Mouse (Mus musculus) limb, embryonic 12.5 days (tissue): ENCODE measurements around the gene Siglecg. TPM values are rescaled to one million over a fixed set of nuclear protein-coding genes. Genes with fewer than 3 reads are reported as not detected.
A peak's percentile ranks its signal among the peaks of the same experiment; 100 is the strongest.

ENCODE experiments used
- ATAC-seq: fragments of 200-750 bp; cut with Nextera tagmentation; 2 replicates; pipeline ENCODE4 v1.8.0; 2017; ENCODE audit warnings: low read depth, moderate TSS enrichment; ENCODE audit not compliant: insufficient number of reproducible peaks, insufficient read depth, low FRiP score, low TSS enrichment
- H3K27ac ChIP-seq: fragments of 300-500 bp; sonication (generic); 2 replicates; pipeline ENCODE4 v1.5.1; 2016; ENCODE audit warnings: mild to moderate bottlenecking, moderate library complexity
- H3K27me3 ChIP-seq: fragments of 300-500 bp; sonication (generic); 2 replicates; pipeline ENCODE4 v1.6.1; 2016; ENCODE audit warnings: mild to moderate bottlenecking, moderate library complexity
- H3K36me3 ChIP-seq: fragments of 300-500 bp; sonication (generic); 2 replicates; pipeline ENCODE4 v1.6.1; 2016; ENCODE audit warnings: mild to moderate bottlenecking, moderate library complexity
- H3K4me1 ChIP-seq: fragments of 300-500 bp; sonication (generic); replicated peaks from 2 replicates; pipeline ENCODE4 v1.6.1; 2016
- H3K4me2 ChIP-seq: fragments of 300-500 bp; sonication (generic); 2 replicates; pipeline ENCODE4 v1.6.1; 2016; ENCODE audit warnings: mild to moderate bottlenecking, moderate library complexity
- H3K4me3 ChIP-seq: fragments of 300-500 bp; sonication (generic); replicated peaks from 2 replicates; pipeline ENCODE4 v1.5.1; 2016; ENCODE audit warnings: mild to moderate bottlenecking
- H3K9ac ChIP-seq: fragments of 300-500 bp; sonication (generic); replicated peaks from 2 replicates; pipeline ENCODE4 v1.6.1; 2016; ENCODE audit warnings: mild to moderate bottlenecking, moderate library complexity
- H3K9me3 ChIP-seq: fragments of 300-500 bp; sonication (generic); 2 replicates; pipeline ENCODE4 v1.6.1; 2016; ENCODE audit warnings: mild to moderate bottlenecking, moderate library complexity
- WGBS: fragments of 180-500 bp; shearing (Covaris S2); methylation state at CpG from one replicate; pipeline ENCODE4 v1.1.7; 2016; 5-methylcytosine and 5-hydroxymethylcytosine counted together
- polyA plus RNA-seq: library from polyadenylated mRNA; unstranded; fragments of >200 nt; fragmentation: Nextera tagmentation; extraction: Ambion mirVana; gene quantifications from 2 replicates; pipeline ENCODE4 v1.2.1, GENCODE M21; 2016

Siglecg gene
- polyA plus RNA-seq, 1 experiment from 2014 or later: not detected

DNA sequence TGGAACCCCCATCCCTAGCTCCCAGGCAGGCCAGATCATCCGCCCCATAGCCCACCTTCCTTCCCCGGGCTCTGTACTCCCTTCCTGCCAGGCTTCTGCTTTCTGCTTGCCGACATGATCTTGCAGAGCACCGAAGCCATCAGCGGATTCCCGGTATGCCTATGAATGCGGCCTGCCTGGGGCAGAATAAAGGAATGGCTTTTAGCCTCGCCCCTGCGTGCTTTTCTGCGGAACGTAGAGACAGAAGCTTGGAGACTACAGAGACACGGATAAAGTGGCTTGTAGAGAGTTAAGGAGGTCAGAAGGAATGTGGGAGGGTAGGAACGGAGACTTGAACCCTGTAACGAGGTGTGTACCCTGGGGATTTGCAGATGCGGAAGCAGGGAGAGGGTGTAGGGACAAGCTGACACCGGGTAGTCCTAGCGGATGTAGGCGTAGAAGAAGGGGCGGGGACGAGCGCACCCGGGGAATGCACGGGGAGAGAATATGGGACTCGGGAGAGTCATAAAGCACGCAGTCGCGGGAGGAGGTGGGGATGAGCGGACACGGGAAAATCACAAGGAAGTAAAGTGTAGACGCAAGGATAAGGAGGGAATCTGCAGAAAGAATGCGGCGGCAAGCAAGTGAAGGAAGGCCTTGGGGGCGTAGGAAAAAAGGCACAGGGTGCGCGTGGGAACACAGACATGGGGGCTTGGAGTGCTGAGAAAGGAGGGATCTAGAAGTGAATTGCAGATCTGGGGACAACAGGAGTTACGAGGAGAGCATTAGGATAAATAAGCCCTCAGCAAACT lies 35.3 kb downstream of the Siglecg start:
- Histone ChIP-seq H3K36me3 (no peaks in the 10 kb centered on the region), H3K4me1 (peaks cover 17% of the 10 kb centered on the region), H3K4me2 (peak overlapping the region; percentile 80), H3K27me3 (no peaks in the 10 kb centered on the region), H3K27ac (peak overlapping the region; percentile 95), H3K9me3 (no peaks in the 10 kb centered on the region), H3K9ac (peak overlapping the region; percentile 60), H3K4me3 (peak overlapping the region; percentile 54)
- ATAC-seq: peak; percentile 79
- 1% methylated on average over 36 of the region's 36 CpGs for WGBS

DNA sequence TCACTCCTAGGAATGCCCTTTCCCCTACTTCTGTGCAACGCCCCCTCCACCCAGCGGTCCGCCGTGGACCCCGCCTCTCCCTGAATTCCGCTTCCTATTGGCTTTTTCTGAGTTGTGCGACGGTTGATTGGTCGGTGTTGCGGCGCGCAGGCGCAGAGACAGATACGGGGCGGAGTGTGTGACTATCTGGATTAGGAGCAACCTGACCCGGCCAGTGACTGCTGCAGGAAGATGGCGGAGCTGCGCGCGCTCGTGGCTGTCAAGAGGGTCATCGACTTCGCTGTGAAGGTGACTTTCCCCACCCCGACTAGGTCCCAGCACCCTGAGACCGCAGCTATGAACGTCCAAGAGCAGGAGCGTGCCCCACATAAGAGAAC lies 35.9 kb downstream of the Siglecg start, which contains the start of the genes Etfb and Gm45233:
Etfb (plus strand) TSS at position 167 of the 377 bp plus-strand sequence.
Gm45233 (plus strand) TSS at position 212 of the 377 bp plus-strand sequence.
- Histone ChIP-seq H3K9me3 (no peaks in the 10 kb centered on the region), H3K36me3 (no peaks in the 10 kb centered on the region), H3K4me1 (peaks cover 17% of the 10 kb centered on the region), H3K27ac (peak within 1 kb of the TSS; percentile 95), H3K4me2 (peak within 1 kb of the TSS; percentile 80), H3K9ac (peak within 1 kb of the TSS; percentile 60), H3K27me3 (no peaks in the 10 kb centered on the region), H3K4me3 (peak within 1 kb of the TSS; percentile 54)
- under 1% methylated on average over 27 of the region's 27 CpGs for WGBS
- ATAC-seq: peak; percentile 96

DNA sequence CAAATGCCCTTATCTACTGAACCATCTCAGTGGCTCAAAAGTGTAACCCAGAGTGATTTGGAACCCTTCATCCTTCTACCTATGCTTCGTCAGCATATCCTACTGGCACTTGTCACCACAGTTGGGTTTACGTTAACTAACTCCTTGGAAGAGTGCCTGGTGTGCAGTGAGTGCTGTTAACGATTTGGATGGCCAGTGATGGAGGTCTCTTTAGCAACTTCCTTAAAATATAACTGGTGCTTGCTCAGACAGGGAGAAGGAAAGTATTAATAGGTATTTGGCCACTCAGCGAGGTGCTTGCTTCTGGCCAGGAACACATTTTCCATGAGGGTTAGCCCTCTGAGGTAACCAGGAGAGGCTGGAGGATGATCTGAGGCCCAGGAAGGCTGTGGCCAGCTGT lies 39.8 kb downstream of the Siglecg start:
- no peak overlapping the region for H3K9ac ChIP-seq
- ATAC-seq: no peak
- H3K4me1 ChIP-seq: peaks cover 11% of the 10 kb centered on the region
- H3K27me3 ChIP-seq: no peaks in the 10 kb centered on the region
- no peak overlapping the region for H3K4me3 ChIP-seq
- H3K4me2 ChIP-seq: no peak overlapping the region
- H3K9me3 ChIP-seq: no peaks in the 10 kb centered on the region
- 89% methylated on average over 4 of the region's 4 CpGs for WGBS
- peaks cover 9% of the 10 kb centered on the region for H3K36me3 ChIP-seq
- H3K27ac ChIP-seq: no peak overlapping the region

GRCm38 (mm10) chr7:43448246-43448645 lies 40.2 kb downstream of the Siglecg start:
- H3K4me1 ChIP-seq: peaks cover 11% of the 10 kb centered on the region
- H3K36me3 ChIP-seq: peaks cover 13% of the 10 kb centered on the region
- ATAC-seq: no peak

GRCm38 (mm10) chr7:43449811-43450210 lies 41.8 kb downstream of the Siglecg start:
- Histone ChIP-seq H3K27ac (no peak overlapping the region), H3K9ac (no peak overlapping the region), H3K4me2 (no peak overlapping the region), H3K36me3 (peaks cover 29% of the 10 kb centered on the region), H3K4me1 (peaks cover 4% of the 10 kb centered on the region; the same call in 1 of the 2 replicates), H3K9me3 (no peaks in the 10 kb centered on the region), H3K27me3 (no peaks in the 10 kb centered on the region), H3K4me3 (no peak overlapping the region)
- WGBS: 94% methylated on average over 2 of the region's 2 CpGs
- ATAC-seq: no peak

More at GRCm38 (mm10) chr7:43448246-43448645, 40.2 kb downstream of the Siglecg start:
- Histone ChIP-seq H3K9ac (no peak overlapping the region), H3K4me2 (no peak overlapping the region), H3K9me3 (no peaks in the 10 kb centered on the region), H3K4me3 (no peak overlapping the region), H3K27ac (no peak overlapping the region), H3K27me3 (no peaks in the 10 kb centered on the region)
- WGBS: 89% methylated on average over 3 of the region's 3 CpGs

DNA sequence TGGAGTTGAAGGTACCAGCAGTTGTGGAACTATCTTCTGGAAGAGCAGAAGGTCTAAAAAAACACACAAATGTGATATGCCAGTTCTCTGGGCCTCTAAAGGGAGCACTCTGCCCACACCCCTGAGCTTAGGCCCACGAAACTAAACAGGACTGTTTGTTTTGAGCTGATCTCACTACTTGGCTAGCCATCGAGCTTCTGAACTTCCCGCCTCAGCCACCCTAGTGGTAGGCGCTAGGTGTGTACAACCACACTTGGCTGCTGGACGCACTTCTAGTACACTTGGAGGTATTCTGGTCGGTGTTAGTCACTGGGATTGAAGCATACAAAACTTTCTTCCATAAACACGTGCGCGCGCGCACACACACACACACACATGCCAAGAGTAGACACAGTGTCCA lies 43.7 kb downstream of the Siglecg start:
- H3K9me3 ChIP-seq: no peaks in the 10 kb centered on the region
- H3K4me2 ChIP-seq: no peak overlapping the region
- H3K4me3 ChIP-seq: no peak overlapping the region
- no peak for ATAC-seq
- no peak overlapping the region for H3K27ac ChIP-seq
- H3K9ac ChIP-seq: no peak overlapping the region
- no peaks in the 10 kb centered on the region for H3K27me3 ChIP-seq
- H3K4me1 ChIP-seq: no peaks in the 10 kb centered on the region
- peaks cover 48% of the 10 kb centered on the region for H3K36me3 ChIP-seq
- 94% methylated on average over 11 of the region's 11 CpGs for WGBS

- H3K9me3 ChIP-seq: no peaks in the 10 kb centered on the region
- no peak for ATAC-seq
- no peak overlapping the region for H3K4me2 ChIP-seq
- no peaks in the 10 kb centered on the region for H3K27me3 ChIP-seq
- no peak overlapping the region for H3K9ac ChIP-seq
- no peak overlapping the region for H3K27ac ChIP-seq
- no peak overlapping the region for H3K4me3 ChIP-seq
- peaks cover 57% of the 10 kb centered on the region for H3K36me3 ChIP-seq
- WGBS: 41% methylated on average over 4 of the region's 4 CpGs
- H3K4me1 ChIP-seq: no peaks in the 10 kb centered on the region
Measured at GRCm38 (mm10) chr7:43452609-43453008, 44.6 kb downstream of the Siglecg start.

- no peak overlapping the region for H3K4me3 ChIP-seq
- H3K36me3 ChIP-seq: peaks cover 61% of the 10 kb centered on the region
- no peaks in the 10 kb centered on the region for H3K27me3 ChIP-seq
- no peak for ATAC-seq
- H3K4me2 ChIP-seq: no peak overlapping the region
- H3K9me3 ChIP-seq: no peaks in the 10 kb centered on the region
- no peak overlapping the region for H3K27ac ChIP-seq
- WGBS: 74% methylated on average over 14 of the region's 14 CpGs
- H3K4me1 ChIP-seq: no peaks in the 10 kb centered on the region
- no peak overlapping the region for H3K9ac ChIP-seq
Measured at GRCm38 (mm10) chr7:43453599-43454355, 45.8 kb downstream of the Siglecg start.

GRCm38 (mm10) chr7:43454371-43454770 lies 46.4 kb downstream of the Siglecg start:
- H3K4me1 ChIP-seq: no peaks in the 10 kb centered on the region
- ATAC-seq: no peak
- H3K9me3 ChIP-seq: no peaks in the 10 kb centered on the region
- H3K36me3 ChIP-seq: peaks cover 61% of the 10 kb centered on the region
- H3K27ac ChIP-seq: no peak overlapping the region
- WGBS: 77% methylated on average over 6 of the region's 6 CpGs
- no peak overlapping the region for H3K9ac ChIP-seq
- H3K27me3 ChIP-seq: no peaks in the 10 kb centered on the region
- H3K4me2 ChIP-seq: no peak overlapping the region
- H3K4me3 ChIP-seq: no peak overlapping the region

- no peak within 1 kb of the TSS for H3K9ac ChIP-seq
- H3K27ac ChIP-seq: no peak within 1 kb of the TSS
- peaks cover 2% of the 10 kb centered on the region for H3K36me3 ChIP-seq
- H3K4me3 ChIP-seq: no peak within 1 kb of the TSS
- WGBS: 66% methylated on average over 4 of the region's 4 CpGs
- H3K4me1 ChIP-seq: peaks cover 17% of the 10 kb centered on the region; the same call in 1 of the 2 replicates
- H3K4me2 ChIP-seq: no peak within 1 kb of the TSS
- peaks cover 45% of the 10 kb centered on the region for H3K27me3 ChIP-seq
- H3K9me3 ChIP-seq: no peaks in the 10 kb centered on the region
- ATAC-seq: no peak
Measured at GRCm38 (mm10) chr7:43462851-43463250, 54.8 kb downstream of the Siglecg start, which contains the start of gene Vsig10l. TSS of gene Vsig10l (plus strand) at chr7:43463151.

DNA sequence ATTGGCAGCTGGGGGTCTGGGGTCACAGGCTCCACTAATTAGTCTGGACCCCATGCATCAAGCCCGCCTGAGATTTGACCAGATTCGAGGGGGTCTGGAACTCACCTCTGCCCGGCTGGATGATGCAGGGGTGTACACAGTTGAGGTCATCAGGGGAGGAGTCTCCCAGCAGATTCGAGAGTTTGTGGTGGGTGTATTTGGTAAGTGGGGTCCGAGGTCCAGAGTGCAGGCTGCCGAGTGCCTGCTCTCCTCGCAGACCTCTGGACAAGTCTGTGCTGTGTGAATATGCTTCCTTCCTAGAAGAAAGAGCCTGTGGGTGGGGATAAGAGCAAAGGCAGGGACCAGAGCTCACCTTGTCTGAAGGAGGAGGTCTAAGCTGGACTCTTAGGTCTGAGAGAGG lies 56.0 kb downstream of the Siglecg start:
- Histone ChIP-seq H3K27me3 (peaks cover 46% of the 10 kb centered on the region), H3K9me3 (no peaks in the 10 kb centered on the region), H3K4me3 (no peak overlapping the region), H3K4me1 (peaks cover 17% of the 10 kb centered on the region; the same call in 1 of the 2 replicates), H3K4me2 (no peak overlapping the region), H3K36me3 (no peaks in the 10 kb centered on the region), H3K9ac (no peak overlapping the region), H3K27ac (no peak overlapping the region)
- ATAC-seq: no peak
- WGBS: 76% methylated on average over 7 of the region's 7 CpGs
